Mouse (Mus musculus): Measurements from ENCODE around the gene Aurkaip1.

Gene Aurkaip1

DNA sequence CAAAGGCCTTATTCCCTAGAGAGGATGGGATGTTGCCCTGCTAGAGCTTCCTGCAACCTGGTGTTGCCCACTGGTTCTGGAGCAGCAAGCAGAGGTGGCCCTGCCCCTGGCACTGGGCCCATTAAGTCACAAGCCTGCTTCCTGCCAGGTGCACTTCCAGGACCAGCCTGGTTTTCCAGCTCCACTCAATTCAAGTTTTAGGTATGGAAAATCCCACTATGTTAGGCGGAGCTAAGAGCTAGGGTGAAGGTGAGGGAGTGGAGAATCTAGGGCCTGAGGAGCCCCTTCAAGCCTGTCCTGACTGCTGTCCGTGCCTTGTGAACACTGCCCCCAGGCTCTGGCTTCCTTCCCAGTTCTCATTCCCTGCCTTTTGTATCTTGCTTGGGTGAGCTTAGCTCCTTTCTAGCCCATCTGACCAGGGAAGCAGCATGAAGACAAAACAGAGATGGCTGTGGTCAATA lies 20.9 kb downstream of the Aurkaip1 start:
- no peak for DNase-seq (ENCODE audit: low spot score in 2 of 2)

DNA sequence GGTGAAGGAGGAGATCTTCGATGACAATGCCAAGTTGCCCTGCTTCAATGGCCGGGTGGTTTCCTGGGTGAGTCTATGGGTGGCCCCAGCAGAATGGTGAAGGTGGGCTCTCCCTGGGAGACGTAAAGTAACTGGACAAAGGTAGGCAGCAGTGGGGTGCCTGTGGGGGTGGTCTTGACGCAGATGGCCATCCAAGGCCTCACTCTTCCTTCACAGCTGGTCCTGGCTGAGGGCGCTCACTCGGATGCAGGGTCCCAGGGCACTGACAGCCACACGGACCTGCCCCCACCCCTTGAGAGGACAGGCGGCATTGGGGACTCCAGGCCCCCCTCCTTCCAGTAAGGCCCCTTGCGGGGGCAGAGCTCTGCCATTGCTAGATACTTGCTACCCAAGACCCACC lies 22.3 kb downstream of the Aurkaip1 start:
- no peak for DNase-seq (ENCODE audit: low spot score in 2 of 2)

DNA sequence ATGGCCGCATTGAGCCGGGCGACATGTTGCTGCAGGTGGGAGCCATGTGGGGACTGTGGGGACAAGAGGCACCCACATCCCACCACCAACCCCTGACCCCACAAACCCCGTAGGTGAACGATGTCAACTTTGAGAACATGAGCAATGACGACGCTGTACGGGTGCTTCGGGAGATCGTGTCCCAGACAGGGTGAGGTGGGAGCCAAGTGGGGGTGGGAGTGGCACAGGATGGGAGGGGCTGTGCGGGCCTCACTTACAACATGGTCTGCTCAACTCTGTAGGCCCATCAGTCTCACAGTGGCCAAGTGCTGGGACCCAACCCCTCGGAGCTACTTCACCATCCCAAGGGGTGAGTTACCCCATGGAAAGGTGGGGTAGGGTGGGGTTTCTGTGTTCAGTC lies 23.9 kb downstream of the Aurkaip1 start:
- no peak for DNase-seq (ENCODE audit: low spot score in 2 of 2)

DNA sequence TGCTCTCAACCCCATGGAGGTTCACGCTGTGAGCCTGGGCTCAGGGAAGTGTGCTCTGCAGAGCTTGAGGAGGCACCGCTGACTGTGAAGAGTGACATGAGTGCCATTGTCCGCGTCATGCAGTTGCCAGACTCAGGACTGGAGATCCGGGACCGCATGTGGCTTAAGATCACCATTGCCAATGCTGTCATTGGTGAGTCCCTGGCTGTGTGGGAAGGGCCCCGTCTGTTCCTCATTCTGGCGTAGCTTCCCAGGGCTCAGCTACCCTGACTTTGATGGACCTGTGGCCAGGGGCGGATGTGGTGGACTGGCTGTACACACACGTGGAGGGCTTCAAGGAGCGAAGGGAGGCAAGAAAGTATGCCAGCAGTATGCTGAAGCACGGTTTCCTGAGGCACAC lies 25.0 kb downstream of the Aurkaip1 start:
- DNase-seq (ENCODE audit: low spot score in 2 of 2), result no peak

DNA sequence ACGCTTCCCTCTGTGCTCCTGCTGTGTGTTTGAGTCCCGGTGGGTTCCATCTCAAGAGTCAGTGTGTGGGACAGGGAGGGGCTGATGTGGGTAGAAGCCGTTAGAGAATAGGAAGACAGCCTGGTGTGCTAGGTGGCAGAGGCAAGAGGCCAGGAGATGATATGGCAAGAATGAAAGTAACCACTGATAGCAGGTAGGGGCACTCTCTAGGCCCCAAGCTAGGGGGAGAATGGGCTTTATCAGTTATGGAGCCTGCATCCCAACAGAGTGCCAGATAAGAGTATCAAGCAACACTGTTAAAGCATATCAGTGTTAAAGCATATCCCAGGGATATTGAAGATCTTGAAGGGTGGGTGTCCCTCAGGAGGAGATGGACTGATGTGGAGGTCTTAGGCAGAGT lies 25.8 kb downstream of the Aurkaip1 start:
- DNase-seq (ENCODE audit: low spot score in 2 of 2), result no peak

DNA sequence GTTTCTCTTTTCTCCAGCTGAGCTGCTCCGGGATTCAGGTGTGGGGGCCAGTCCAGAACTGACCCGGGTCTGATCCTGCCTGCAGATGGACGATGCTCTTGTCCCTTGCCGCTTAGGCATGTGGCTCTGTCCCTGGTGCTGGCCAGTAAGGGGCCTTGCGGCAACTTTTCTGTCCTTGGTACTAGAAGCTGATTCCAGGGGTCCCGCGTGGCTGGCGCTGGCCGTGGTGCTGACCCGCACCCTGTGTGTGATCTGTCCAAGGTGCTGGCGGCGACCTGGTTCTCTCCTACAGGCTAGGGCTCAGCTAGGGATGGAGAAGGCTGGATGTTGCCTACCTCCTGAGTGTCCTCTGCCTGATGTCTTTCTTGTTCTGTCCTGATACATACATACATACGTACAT lies 28.2 kb downstream of the Aurkaip1 start:
- DNase-seq (ENCODE audit: low spot score in 2 of 2), result no peak

DNA sequence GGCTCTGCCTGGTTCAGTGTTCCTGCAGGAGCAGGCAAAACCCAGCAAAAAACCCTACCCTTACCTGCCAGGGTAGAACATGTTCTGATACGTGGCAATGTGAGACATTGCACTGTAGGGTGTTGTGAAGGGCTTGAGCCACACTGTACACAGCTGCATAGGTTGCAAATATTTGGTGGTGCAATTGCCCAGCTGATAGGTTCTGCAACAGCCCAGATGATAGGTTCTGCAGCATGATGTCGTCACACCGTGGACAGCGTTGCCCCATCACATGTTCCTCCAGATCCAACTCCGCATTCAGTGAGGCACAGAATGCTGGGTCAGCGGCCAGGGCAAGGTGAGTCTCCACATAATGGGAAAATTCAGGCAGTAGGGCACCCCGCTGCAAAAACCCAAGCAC lies 30.7 kb downstream of the Aurkaip1 start:
- DNase-seq (ENCODE audit: low spot score in 2 of 2), result peak in 1 of 2 experiments; percentile 8

DNA sequence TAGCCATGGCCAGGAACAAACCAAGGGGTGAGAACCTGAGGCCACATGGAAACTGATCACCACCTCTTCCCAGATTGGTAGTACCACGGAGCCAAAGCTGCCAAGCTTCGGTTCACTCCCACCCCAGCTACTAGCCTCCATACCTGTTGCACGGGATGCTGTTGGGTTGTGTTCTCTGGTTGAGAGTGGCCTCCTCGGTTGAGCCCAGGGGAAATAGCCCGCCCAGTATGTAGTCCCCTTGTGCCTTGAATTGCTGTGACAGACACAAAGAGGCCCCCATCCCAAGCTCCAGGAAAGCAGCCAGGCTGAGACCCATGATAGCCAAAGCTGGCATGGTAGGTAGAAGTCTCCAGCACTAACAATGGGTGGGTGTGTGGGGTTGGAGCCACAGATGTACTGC lies 31.9 kb downstream of the Aurkaip1 start, which contains the start of gene Tas1r3:
Gene Tas1r3 (minus strand): TSS at position 362 of the 400 bp plus-strand sequence.
- peak in 1 of 2 experiments; percentile 8 for DNase-seq (ENCODE audit: low spot score in 2 of 2)

DNA sequence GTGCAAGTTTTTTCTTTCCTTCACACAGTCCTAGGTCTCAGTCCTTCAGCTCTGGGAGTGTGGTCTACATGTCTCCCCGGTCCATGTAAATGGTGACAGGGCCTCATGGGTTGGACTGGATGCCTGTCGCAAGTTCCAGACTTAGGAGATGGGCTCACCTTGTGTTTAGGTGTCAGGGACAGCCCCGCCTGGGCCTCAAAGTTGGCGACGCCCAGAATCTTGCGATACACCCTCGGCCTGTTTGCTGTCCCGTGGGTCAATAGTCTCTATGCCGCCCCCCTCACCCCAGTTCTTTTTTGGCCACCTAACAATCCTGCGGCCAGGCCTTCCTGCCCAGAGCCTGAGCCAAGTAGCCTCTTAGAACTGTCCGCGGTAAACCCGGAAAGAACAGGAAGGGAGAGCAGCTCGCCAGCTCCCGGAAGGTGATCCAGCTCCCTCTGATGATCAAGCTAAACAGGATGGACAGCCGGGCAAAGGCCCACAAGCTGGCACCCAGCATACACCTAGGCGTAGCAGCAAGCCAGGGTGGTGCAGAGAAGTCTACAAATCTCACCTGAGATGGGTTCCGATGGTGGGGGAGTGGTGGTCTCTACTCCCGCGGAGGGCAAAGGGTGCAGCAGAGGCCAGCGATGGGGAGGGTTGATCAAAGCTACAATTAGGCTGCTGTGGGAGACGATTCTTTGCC lies 37.7 kb downstream of the Aurkaip1 start:
- no peak for DNase-seq (ENCODE audit: low spot score in 2 of 2)

DNA sequence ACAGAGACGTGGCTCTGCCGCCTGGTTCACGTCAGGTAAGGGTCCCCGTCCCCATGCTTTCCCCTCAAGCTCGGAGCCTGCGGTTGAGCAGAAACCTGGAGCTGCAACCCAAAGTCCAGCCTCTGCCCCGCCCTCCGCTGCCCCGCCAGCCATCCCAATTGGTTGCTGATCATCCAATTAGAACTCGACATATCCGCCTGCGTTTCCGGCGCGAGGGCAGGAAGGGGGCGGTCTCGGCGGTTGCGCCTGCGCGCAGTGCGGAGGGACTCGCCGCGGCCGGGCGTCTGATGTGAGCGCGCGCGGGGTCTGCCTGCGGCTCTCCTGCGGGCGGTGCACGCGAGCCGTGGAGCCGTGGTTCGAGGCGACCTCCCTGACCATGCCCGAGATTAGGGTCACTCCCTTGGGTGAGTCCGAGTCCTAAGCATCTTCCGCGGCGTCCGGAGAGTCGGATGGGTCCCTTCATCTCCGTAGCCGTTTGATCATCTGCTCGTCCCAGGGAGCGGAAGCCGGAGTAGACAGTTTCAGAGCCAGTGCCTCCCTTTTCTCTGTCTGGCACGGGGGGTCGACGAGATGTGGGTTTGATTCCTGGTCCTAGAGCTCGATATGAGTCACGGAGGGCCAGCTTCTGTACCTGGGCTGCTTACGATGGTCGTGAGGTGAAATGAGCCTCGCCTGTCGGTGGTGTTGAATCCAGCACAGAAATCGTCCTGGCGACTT lies 38.4 kb downstream of the Aurkaip1 start, which contains the start of the genes Cptp and Ints11:
Gene Cptp (minus strand): TSS at position 124 of the 717 bp plus-strand sequence.
Gene Ints11 (plus strand): TSS at position 230 of the 717 bp plus-strand sequence.
- peak; percentile 92 to 97 for DNase-seq (ENCODE audit: low spot score in 2 of 2)

DNA sequence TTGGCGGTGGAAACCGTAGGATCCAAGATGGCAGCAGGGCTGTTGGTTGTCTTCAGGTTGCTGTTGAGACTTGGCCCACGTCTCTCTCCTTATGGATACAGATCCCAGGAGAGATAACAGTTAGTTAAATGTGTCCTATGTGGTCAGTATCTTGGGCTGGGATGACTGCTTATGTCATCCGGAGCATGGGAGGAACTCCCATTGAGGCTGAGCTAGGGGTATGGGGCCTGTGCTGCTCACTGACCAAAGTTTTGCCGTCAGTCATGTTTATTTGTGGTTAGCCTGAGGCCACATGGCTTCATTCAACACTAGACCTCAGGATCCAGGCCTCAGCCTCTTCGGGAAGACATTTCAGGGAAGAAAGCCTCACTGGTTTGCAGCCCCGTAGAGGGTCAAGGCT lies 40.3 kb downstream of the Aurkaip1 start:
- DNase-seq (ENCODE audit: low spot score in 2 of 2), result no peak
